Mouse (Mus musculus) activated CD4-positive, CD25-positive, alpha-beta regulatory T cell (primary cell): Measurements from ENCODE around the gene Stpg1. TPM values are rescaled to one million over a fixed set of nuclear protein-coding genes. Genes with fewer than 3 reads are reported as not detected.

Source experiments
- polyA plus RNA-seq, 2 experiments: library from polyadenylated mRNA; unstranded; fragments of 100-300 nt; shearing (Covaris generic); gene quantifications; one replicate each; pipeline ENCODE4 v1.2.1; 2017

Stpg1 gene
- under 1 TPM in 1 of 2 experiments, not detected in 1; 0.45 TPM for polyA plus RNA-seq

DNA sequence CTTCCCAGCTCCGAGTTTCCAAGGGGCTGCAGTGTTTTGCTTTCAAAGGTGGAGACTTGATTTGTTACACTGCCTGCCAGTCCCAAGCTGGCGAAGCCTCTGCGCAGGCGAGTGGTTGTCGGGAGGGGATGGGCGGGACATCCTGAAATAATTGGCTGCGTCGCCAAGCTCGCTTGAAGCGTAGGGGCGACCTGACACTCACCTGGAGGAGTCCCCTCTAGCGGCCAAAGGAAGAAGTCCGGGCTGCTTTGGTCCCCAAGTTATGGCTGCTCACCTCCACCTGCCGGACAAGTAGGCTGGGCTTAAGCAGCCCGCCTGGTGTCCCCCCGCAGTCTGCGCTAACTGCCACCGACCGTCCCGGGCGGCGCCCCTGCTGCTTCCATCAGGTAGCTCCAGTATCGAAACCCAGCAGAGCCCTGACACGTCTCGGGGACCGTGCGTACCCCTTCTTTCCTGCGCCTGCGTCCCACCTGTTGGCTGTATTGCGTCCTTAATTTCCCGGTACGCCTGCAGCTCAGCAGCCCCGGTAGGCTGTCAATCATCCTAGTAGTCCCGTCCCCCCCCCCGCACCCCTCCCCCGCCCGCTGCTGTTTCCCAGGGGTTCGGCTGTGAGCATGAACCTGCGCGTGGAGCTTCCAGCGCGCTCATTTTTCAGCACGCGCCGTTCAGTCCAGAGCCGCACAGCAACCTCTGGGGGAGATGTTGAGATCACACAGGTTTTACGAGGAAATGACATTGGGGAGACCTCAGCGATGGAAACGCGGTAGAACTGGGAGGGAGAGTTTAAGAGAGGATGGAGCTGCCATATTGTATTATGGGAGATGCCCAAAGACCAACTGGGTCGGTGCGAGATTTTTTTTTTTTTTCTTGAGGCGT lies at the start of gene Stpg1, which contains the start of gene Nipal3:
Gene Stpg1 (plus strand): TSS at position 270 of the 876 bp plus-strand sequence.
Gene Nipal3 (minus strand): TSS at position 518 of the 876 bp plus-strand sequence.

DNA sequence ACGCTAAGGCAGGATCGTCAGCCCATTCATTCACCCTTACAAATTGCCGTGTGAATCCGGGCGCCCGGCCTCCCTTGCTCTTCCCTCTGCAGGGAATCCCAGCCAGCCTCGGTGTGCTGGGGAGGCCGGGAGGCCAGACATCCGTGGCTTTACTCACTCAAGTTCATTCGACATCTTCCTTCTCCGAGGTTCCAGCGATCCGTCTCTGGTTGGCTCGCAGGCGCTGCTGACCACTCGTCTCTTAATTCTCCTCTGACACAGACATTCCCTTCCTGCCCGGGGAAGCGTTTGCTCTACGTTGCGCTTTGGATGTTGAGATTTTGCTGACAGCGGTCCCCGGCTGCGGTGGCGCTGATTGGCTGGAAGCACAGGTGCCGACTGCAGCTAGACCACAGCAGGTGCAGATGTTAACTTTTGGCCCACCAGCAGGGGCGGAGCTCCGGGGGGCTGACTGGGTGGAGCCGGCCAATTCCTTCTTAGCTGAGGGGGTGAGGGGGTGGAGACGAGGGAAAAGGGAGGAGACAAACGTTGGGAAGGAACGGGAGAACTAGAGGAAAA lies 78.7 kb downstream of the Stpg1 start, which contains the start of gene Grhl3:
Gene Grhl3 (minus strand): TSS at position 380 of the 558 bp plus-strand sequence.

Other genes starting within 250 kb of the Stpg1 start
- 10 to 100 TPM; 18.2 to 23.0 TPM for gene Clic4, start 222.0 kb upstream of the Stpg1 start, polyA plus RNA-seq
- gene Srrm1, start 141.5 kb upstream of the Stpg1 start, polyA plus RNA-seq = 100 to 1,000 TPM; 161 to 179 TPM
- 10 to 100 TPM; 13.7 to 72.5 TPM for gene Ncmap, start 96.6 kb upstream of the Stpg1 start, polyA plus RNA-seq
- 10 to 100 TPM; 45.4 to 73.2 TPM for gene Rcan3, start 60.9 kb upstream of the Stpg1 start, polyA plus RNA-seq
- 10 to 100 TPM; 14.6 to 14.8 TPM for gene Nipal3, start 248 bp downstream of the Stpg1 start, polyA plus RNA-seq
- gene Grhl3, start 78.8 kb downstream of the Stpg1 start, polyA plus RNA-seq = not detected
- gene Ifnlr1, start 191.5 kb downstream of the Stpg1 start, polyA plus RNA-seq = under 1 TPM in 1 of 2 experiments, not detected in 1; 0.20 TPM
- gene Il22ra1, start 233.4 kb downstream of the Stpg1 start, polyA plus RNA-seq = not detected